Mouse (Mus musculus): ENCODE results near the gene Il13.

The Il13 gene

DNA sequence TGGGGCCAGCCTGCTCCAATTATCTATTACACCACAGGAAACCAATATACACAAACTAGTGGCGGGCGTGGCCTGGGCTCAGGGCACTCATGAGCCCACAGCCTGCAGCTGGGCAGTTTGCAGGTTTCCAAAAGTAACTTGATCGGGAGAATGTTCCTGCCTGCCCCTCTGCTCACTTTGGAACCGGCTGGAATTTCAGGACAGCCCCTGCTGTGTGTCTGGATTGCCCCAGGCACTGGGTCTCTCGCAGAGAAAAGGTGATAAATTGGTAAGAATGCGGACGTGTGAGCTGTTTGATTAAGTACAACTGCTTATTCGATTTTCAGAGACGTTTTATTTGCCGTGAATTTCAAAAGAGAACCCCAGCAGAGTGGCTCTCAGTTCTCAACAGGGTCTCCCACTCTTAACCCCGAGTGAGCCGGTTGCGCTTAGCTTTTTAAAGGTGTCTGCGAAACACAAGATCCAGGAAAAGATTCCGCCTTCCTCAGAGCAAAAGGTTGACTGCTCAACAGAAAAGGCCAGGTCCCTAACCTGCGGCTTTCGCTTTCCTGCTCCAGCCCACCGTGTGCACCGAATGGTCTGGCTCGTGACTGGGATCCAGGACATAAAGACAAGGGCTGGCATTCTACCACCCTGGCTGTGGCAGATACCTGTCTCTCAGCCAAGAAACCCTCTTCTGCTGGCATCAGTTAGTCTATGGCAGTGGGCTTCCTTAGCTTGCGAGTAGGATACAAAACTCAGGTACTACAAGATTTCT lies 2.7 kb upstream of the Il13 start:
- Histone ChIP-seq H3K36me3 (ENCODE audit: insufficient read depth, low read length) (no peaks in the 10 kb centered on the region), H3K9me3 (ENCODE audit: low read length) (no peaks in the 10 kb centered on the region), H3K27me3 (ENCODE audit: insufficient read depth, low read length) (peaks cover 60% of the 10 kb centered on the region), H3K4me1 (replicated peaks; ENCODE audit: low read depth, low read length) (peaks cover 33% of the 10 kb centered on the region), H3K4me3 (replicated peaks; ENCODE audit: low read length) (peak overlapping the region; percentile 8; the same call in 1 of the 2 replicates)
- no peak for TF ChIP-seq NANOG (IDR thresholded peaks at IDR 0.05; ENCODE audit: borderline replicate concordance, low read length)
- no peak for TF ChIP-seq POU5F1 (IDR thresholded peaks at IDR 0.05; ENCODE audit: borderline replicate concordance, low read length)
- TF ChIP-seq CTCF (conservative IDR thresholded peaks at IDR 0.05; ENCODE audit: low read length), result no peak

DNA sequence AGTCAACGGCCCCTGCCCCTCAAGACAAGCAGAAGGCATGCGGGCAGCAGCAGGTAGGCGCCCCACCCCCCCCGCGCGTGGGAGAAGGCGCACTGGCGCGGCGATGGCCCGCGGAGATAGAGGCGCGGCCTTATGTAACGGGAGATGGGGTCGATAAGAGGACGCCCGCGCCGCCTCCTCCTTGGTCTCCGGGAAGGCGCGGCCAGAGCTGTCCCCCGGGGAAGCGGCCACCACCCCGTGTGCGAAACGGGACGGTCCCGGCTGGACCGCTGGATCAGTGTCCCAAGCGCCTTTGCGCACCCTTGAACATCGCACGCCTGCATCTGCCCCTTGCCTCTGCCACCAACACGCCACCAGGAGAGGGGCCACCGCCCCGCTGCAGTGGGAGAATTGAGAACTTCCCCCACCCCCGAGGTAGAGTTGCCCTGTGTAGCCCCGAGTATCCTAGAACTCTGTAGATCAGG lies 1.7 kb upstream of the Il13 start:
- Histone ChIP-seq H3K9me3 (ENCODE audit: low read length) (no peaks in the 10 kb centered on the region), H3K4me3 (replicated peaks; ENCODE audit: low read length) (peak overlapping the region; percentile 68), H3K36me3 (ENCODE audit: insufficient read depth, low read length) (no peaks in the 10 kb centered on the region), H3K4me1 (replicated peaks; ENCODE audit: low read depth, low read length) (peaks cover 35% of the 10 kb centered on the region), H3K27me3 (ENCODE audit: insufficient read depth, low read length) (peaks cover 60% of the 10 kb centered on the region)
- no peak for TF ChIP-seq NANOG (IDR thresholded peaks at IDR 0.05; ENCODE audit: borderline replicate concordance, low read length)
- TF ChIP-seq POU5F1 (IDR thresholded peaks at IDR 0.05; ENCODE audit: borderline replicate concordance, low read length), result no peak
- no peak for TF ChIP-seq CTCF (conservative IDR thresholded peaks at IDR 0.05; ENCODE audit: low read length)

DNA sequence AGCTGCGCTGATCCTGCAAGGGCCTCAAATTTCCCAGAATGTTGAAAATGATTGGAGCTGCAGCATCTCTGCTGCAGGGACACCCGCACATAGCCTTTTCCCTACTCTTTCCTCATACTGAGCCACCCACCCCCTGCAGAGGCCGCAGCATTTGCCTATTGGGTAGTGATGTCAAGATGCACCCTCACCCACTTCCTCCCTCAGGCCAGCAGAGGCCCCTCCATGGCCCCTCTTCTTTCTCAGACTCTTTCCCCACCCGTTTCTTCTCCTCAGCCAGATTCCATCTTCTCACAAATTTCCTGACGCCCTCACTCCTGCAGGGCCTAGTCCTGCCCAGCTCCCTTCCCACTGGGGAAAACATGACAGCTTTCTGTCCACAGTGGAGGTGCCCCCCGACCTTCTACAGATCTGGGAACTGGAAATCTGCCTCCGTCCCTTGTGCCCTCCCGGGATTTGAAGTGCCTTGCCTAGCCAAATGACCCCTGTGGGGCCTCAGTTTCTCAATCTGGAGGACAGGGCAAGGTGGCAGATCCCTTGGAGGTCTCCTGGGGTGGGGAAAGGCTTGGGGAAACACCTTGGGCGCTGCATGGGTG lies 1.2 kb upstream of the Il13 start:
- peaks cover 60% of the 10 kb centered on the region for H3K27me3 ChIP-seq (ENCODE audit: insufficient read depth, low read length)
- TF ChIP-seq CTCF (conservative IDR thresholded peaks at IDR 0.05; ENCODE audit: low read length) (no peak), NANOG (IDR thresholded peaks at IDR 0.05; ENCODE audit: borderline replicate concordance, low read length) (no peak), POU5F1 (IDR thresholded peaks at IDR 0.05; ENCODE audit: borderline replicate concordance, low read length) (no peak)
- H3K4me1 ChIP-seq (replicated peaks; ENCODE audit: low read depth, low read length), result peaks cover 32% of the 10 kb centered on the region
- no peaks in the 10 kb centered on the region for H3K9me3 ChIP-seq (ENCODE audit: low read length)
- peak overlapping the region; percentile 68 for H3K4me3 ChIP-seq (replicated peaks; ENCODE audit: low read length)
- no peaks in the 10 kb centered on the region for H3K36me3 ChIP-seq (ENCODE audit: insufficient read depth, low read length)

DNA sequence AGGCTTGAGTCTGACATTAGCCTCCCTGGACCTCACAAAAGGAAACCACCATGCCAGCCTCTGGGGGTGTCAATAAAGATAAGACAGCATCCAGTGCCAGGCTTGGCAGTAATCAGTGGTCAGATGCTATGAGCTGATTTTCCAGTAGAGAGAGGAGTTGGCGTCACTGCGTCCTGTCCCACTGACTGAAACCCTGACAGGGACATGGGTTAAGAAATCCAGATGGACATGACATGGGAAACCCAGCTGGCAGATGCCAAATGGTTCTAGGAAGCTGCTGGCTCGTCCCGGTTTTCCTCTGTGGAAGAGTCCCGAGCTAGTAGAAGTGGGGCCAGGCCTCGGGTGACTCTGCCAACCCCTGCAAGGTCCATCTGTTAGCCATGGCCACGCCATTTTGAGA lies 858 bp downstream of the Il13 start:
- Histone ChIP-seq H3K36me3 (ENCODE audit: insufficient read depth, low read length) (no peaks in the 10 kb centered on the region), H3K27me3 (ENCODE audit: insufficient read depth, low read length) (peaks cover 49% of the 10 kb centered on the region), H3K4me3 (replicated peaks; ENCODE audit: low read length) (no peak overlapping the region), H3K9me3 (ENCODE audit: low read length) (no peaks in the 10 kb centered on the region), H3K4me1 (replicated peaks; ENCODE audit: low read depth, low read length) (peaks cover 30% of the 10 kb centered on the region)
- no peak for TF ChIP-seq NANOG (IDR thresholded peaks at IDR 0.05; ENCODE audit: borderline replicate concordance, low read length)
- no peak for TF ChIP-seq POU5F1 (IDR thresholded peaks at IDR 0.05; ENCODE audit: borderline replicate concordance, low read length)
- TF ChIP-seq CTCF (conservative IDR thresholded peaks at IDR 0.05; ENCODE audit: low read length), result no peak

DNA sequence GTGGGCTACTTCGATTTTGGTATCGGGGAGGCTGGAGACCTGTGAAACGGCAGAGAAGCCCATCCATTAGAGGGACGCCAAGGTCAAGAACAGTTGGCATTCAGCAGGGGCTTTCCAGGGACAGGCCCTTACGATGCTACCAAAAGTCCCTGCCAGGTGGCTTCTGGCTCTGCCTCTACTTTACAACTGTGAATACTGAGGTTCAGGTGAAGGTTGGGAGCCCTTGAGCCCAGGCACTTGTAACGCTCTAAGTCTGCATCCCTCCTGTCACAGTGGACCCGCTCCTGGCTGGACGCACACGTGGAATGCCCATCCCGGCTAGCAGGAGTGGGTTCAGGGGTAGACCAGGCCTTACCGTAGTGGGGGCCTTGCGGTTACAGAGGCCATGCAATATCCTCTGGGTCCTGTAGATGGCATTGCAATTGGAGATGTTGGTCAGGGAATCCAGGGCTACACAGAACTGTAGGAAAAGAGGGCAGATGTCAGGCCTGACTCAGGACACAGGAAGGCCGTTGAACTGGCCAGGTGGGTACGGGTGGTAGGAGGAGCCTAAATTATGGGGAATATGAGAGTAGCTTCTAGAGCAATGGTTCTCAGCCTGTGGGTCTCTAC lies 2.3 kb downstream of the Il13 start:
- H3K4me3 ChIP-seq (replicated peaks; ENCODE audit: low read length), result no peak overlapping the region
- peaks cover 40% of the 10 kb centered on the region for H3K27me3 ChIP-seq (ENCODE audit: insufficient read depth, low read length)
- H3K4me1 ChIP-seq (replicated peaks; ENCODE audit: low read depth, low read length), result peaks cover 23% of the 10 kb centered on the region
- H3K9me3 ChIP-seq (ENCODE audit: low read length), result no peaks in the 10 kb centered on the region
- TF ChIP-seq CTCF (conservative IDR thresholded peaks at IDR 0.05; ENCODE audit: low read length) (peak; percentile 74), NANOG (IDR thresholded peaks at IDR 0.05; ENCODE audit: borderline replicate concordance, low read length) (no peak)
- H3K36me3 ChIP-seq (ENCODE audit: insufficient read depth, low read length), result no peaks in the 10 kb centered on the region

DNA sequence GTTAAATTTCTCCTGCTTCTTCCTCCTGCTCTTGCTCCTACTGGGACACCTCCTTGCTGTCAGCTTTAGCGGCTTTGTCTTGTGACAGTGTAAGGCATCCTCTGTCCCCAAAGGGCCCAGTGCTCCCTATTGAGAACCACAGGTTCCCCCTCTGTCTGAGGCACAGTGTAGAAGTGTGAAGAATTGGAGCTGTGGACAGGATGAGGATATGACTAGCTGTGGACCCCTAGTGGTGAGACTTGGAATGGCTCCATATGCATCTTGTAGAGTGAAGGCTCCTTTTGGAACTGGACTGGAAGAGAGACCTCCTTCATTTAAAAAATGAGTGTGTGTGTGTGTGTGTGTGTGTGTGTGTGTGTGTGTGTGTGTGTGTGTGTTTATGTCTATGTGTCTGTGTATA lies 6.6 kb downstream of the Il13 start:
- peaks cover 3% of the 10 kb centered on the region for H3K27me3 ChIP-seq (ENCODE audit: insufficient read depth, low read length)
- no peak overlapping the region for H3K4me3 ChIP-seq (replicated peaks; ENCODE audit: low read length)
- peaks cover 4% of the 10 kb centered on the region; the same call in 1 of the 2 replicates for H3K9me3 ChIP-seq (ENCODE audit: low read length)
- H3K4me1 ChIP-seq (replicated peaks; ENCODE audit: low read depth, low read length), result peaks cover 5% of the 10 kb centered on the region; the same call in 1 of the 2 replicates
- TF ChIP-seq POU5F1 (IDR thresholded peaks at IDR 0.05; ENCODE audit: borderline replicate concordance, low read length), result no peak
- peak; percentile 84 for TF ChIP-seq CTCF (conservative IDR thresholded peaks at IDR 0.05; ENCODE audit: low read length)
- H3K36me3 ChIP-seq (ENCODE audit: insufficient read depth, low read length), result no peaks in the 10 kb centered on the region

DNA sequence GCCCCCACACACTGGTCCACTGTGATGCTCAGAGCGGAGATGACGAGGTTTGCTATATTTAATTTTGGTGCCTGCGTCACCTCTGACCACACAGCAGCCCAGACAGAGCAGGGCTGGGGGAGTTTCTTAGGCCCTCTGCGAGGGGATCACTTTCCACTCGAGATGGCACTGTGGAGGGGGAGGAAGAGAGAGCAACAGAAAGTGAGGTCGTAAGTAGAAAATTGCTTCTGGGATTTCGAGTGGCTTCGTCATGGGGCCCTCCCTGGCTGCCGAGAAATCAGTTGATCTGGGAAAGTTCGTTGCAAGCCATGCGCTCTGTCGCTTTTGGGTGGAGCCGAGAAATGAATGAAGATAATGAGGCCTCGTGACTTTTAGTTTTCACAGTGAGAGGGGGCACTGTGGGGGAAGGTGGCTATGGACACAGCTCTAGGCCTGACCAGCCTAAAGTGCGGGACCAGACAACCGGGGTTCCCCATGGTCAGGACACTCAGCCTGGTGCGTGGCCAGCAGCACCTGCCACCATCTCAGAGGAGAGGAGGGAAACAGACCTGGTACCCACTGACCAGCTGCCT lies 7.6 kb downstream of the Il13 start:
- peaks cover 3% of the 10 kb centered on the region for H3K27me3 ChIP-seq (ENCODE audit: insufficient read depth, low read length)
- H3K4me1 ChIP-seq (replicated peaks; ENCODE audit: low read depth, low read length), result peaks cover 1% of the 10 kb centered on the region; the same call in 1 of the 2 replicates
- TF ChIP-seq POU5F1 (IDR thresholded peaks at IDR 0.05; ENCODE audit: borderline replicate concordance, low read length) (no peak), CTCF (conservative IDR thresholded peaks at IDR 0.05; ENCODE audit: low read length) (no peak), NANOG (IDR thresholded peaks at IDR 0.05; ENCODE audit: borderline replicate concordance, low read length) (no peak)
- H3K4me3 ChIP-seq (replicated peaks; ENCODE audit: low read length), result no peak overlapping the region
- no peaks in the 10 kb centered on the region for H3K36me3 ChIP-seq (ENCODE audit: insufficient read depth, low read length)
- H3K9me3 ChIP-seq (ENCODE audit: low read length), result peaks cover 4% of the 10 kb centered on the region; the same call in 1 of the 2 replicates

DNA sequence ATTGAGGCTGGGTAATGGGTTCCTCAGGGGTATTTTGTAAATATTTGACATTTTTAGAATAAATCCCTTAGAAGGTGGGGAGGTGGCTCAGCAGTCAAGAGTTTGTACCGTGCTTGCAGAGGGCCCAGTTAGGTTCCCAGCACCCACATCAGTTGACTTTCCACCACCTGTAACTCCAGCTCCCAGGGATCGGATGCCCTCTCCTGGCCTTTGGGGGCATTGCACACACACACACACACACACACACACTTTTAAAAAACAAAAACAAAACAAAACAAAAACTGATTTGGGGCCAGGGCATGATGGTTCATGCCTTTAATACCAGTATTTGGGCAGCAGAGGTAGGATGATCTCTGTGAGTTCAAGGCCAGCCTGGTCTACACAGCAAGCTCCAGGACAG lies 10.4 kb downstream of the Il13 start:
- H3K4me3 ChIP-seq (replicated peaks; ENCODE audit: low read length), result no peak overlapping the region
- peaks cover 6% of the 10 kb centered on the region for H3K4me1 ChIP-seq (replicated peaks; ENCODE audit: low read depth, low read length)
- H3K27me3 ChIP-seq (ENCODE audit: insufficient read depth, low read length), result peaks cover 9% of the 10 kb centered on the region
- peak; percentile 50 for TF ChIP-seq CTCF (conservative IDR thresholded peaks at IDR 0.05; ENCODE audit: low read length)
- TF ChIP-seq POU5F1 (IDR thresholded peaks at IDR 0.05; ENCODE audit: borderline replicate concordance, low read length), result no peak
- peaks cover 4% of the 10 kb centered on the region; the same call in 1 of the 2 replicates for H3K9me3 ChIP-seq (ENCODE audit: low read length)
- no peaks in the 10 kb centered on the region for H3K36me3 ChIP-seq (ENCODE audit: insufficient read depth, low read length)

Data from E14TG2a.4 (cell line).